Mouse (Mus musculus): ENCODE measurements around the gene Ltbr.

DNA sequence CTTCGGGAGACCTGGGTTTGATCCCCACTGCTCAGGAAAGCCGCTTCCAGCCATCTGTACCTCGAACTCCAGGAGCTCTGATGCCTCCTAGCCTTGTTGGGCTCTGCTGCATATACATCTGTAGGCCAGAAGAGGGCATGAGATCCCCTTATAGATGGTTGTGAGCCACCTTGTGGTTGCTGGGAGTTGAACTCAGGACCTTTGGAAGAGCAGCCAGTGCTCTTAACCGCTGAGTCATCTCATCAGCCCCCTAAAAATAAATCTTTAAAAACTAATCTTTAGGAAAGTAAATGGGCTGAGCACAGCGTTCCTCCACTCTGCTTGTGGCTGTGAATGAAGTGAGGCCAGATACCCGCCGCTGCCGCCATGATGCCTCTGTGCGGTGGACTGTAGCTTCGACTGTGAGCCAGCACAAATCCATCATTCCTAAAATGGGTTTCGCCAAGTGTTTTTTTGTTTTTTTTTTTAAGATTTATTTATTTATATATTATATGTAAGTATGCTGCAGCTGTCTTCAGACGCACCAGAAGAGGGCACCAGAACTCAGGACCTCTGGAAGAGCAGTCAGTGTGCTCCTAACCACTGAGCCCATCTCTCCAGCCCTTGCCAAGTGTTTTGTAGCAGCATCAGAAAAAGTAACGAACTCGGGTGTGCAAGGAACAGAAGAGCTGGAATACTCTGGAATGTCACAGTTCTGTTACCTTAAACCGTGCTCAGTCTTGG, 38.7 kb downstream of the Ltbr start:
- peak; percentile 65 for TF ChIP-seq CTCF (conservative IDR thresholded peaks at IDR 0.05; ENCODE audit: insufficient read depth, insufficient read length, low read depth, low read length)
- TF ChIP-seq POLR2A (IDR thresholded peaks at IDR 0.05; ENCODE audit: low read depth, low read length), result no peak
